Mouse (Mus musculus): ENCODE data around the gene Akap11.

Gene Akap11

GRCm38 (mm10) chr14:78526907-78527306 lies 9.7 kb downstream of the Akap11 start:
- DNase-seq: no peak

GRCm38 (mm10) chr14:78526475-78526874 lies 10.1 kb downstream of the Akap11 start:
- DNase-seq: no peak

GRCm38 (mm10) chr14:78525611-78526457 lies 10.8 kb downstream of the Akap11 start:
- no peak for DNase-seq

DNA sequence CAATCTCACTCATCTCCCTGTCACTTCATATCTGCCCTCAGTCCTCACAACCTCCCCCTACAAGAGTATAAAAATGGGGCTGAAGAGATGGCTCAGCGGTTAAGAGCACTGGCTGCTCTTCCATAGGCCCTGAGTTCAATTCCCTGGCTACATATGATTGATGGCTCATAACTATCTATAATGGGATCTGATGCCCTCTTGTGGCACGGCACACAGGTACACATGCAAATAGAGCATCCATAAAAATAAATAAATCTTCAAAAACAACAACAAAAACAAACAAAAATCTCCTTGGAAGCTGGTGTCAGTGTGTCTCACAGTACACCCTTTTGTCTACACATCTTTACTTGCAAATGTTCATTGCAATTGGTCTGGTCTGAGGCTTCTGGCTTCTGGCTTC lies 11.5 kb downstream of the Akap11 start:
- DNase-seq: no peak

DNA sequence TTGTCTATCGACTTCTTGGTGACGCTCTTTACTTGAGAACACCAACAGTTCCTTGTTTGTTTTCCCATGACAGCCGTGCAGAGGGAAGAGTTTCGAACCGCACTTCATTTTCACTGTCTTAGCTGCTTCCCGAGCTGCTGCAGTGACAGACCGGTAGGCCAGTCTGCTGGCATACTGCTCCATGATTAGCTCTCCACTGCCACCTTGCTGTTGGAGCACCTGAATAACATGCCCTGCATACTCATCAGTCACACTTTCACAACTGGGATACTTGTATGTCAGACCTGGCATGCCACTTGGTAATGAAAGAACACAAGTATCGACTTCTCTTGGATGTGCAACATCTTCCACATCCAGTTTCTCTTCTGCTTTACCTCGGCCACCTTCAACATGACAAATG lies 25.9 kb downstream of the Akap11 start:
- DNase-seq: no peak

GRCm38 (mm10) chr14:78509791-78510190 lies 26.8 kb downstream of the Akap11 start:
- no peak for DNase-seq

- no peak for DNase-seq
Observed at GRCm38 (mm10) chr14:78500578-78500977, 36.0 kb downstream of the Akap11 start.

- DNase-seq: no peak
Observed at GRCm38 (mm10) chr14:78496691-78497090, 39.9 kb downstream of the Akap11 start.

GRCm38 (mm10) chr14:78495241-78495640 lies 41.4 kb downstream of the Akap11 start:
- DNase-seq: no peak

DNA sequence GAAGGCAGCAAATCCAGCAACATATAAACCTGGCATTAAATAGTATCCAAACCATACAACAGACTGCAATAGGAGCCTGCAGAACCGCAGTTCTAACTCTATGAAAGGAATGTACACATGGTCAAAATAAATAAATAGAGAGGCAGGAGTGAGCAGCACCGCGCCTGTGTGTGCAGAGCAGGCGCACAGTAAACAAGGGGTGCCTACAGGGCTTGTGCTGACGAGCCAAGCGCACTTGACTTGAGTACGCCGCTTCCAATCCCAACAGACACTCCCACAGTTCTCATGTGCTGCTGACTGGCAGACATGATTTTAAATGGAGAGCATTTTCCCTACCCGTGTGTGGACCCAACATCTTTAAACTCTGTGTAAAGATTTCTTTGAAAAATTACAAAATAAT lies 44.0 kb downstream of the Akap11 start:
- no peak for DNase-seq

DNA sequence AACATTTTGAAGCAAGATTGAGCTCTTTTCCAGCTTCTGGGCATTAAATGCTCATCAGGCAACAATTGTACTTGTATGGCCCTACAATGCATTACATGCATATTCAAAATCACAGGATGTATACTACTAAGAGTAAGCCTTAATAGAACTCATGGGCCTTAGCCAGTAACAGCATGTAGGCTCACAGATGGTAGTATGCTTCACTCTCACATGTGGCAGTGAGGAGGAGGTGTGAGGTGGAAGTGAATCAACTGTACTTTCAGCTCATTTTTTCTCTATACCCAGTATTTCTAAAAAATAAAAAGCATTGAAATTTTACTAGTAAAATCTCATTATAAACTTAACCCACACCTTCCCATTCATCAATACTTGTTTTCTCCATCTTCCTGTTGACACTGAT lies 45.2 kb downstream of the Akap11 start:
- no peak for DNase-seq

GRCm38 (mm10) chr14:78482385-78483231 lies 54.0 kb downstream of the Akap11 start:
- peak; percentile 30 to 39 for DNase-seq

DNA sequence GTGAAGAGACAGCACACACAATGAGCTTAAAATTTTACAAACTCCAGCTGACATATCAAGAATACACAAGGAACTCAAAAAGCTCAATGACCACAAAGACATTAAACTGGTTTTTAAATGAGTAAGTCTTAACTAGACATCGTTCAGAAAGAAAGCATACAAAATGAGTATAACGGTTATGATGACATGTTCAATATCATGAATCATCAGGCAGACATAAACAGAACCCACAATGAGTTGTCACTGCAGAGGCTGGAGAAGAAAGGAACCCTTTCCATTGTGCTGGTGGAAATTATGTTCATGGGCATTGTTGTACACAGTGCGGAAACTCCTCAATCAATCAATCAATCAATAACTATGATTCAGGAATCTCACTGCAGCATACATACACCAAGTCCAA lies 62.5 kb downstream of the Akap11 start:
- DNase-seq: no peak

GRCm38 (mm10) chr14:78470714-78471113 lies 65.9 kb downstream of the Akap11 start:
- DNase-seq: no peak

DNA sequence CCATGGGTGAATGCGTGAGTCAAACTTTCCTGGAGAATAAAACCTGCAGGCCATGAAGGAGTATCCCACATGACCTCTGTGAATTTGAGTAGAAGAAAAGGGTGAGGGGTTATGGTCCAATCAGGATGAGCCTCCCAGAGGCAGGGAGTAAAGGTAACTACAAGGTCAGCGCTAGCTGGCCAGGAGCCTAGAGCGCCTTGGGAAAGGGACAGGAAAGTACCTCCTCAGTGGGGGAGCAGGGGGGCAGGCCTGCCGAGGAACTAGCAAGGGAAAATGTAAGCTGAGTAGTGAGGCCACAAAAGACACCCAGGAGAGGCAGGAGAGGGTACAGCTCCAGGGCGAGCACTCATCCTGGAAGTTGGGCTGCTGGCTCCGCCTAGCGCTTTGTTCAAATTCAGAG lies 67.6 kb downstream of the Akap11 start:
- DNase-seq: no peak

GRCm38 (mm10) chr14:78467994-78468393 lies 68.6 kb downstream of the Akap11 start:
- no peak for DNase-seq

DNA sequence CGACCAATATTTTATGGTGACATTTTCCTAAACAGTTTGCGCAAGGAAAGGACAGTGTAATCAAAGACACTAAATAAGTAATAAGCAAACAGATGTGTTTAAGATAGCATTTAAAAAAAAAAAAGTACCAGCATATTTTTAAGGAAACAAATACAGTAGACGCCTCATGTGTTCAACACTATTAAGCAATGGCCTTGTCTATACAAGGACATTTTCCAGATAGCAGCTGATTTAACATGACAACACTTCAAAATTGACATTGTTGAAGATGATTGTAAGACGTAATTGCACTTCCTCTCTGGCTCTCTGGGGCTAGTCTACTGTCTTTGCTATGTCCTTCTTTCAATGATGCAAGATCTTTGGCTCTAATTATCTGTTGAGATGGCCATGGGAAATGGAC lies 72.3 kb downstream of the Akap11 start:
- no peak for DNase-seq

DNA sequence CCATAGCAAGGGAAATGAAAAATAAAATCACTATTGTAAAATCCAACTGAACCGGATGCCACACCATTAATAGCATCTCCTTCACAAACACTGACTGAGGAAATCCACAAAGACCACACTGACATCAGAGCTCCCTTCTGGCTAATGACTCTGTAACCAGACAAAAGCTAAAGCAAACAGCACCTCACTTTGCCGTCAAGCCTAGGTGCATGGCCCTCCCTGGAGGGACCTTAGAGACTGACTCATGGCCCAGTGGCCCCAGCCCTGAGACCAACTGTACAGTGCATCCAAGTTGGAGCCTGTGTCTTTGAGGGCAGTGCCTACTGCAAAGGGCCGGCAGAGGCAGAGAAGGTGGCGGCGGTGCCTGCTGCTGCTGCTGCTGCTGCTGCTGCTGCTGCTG lies 77.5 kb downstream of the Akap11 start:
- no peak for DNase-seq

DNA sequence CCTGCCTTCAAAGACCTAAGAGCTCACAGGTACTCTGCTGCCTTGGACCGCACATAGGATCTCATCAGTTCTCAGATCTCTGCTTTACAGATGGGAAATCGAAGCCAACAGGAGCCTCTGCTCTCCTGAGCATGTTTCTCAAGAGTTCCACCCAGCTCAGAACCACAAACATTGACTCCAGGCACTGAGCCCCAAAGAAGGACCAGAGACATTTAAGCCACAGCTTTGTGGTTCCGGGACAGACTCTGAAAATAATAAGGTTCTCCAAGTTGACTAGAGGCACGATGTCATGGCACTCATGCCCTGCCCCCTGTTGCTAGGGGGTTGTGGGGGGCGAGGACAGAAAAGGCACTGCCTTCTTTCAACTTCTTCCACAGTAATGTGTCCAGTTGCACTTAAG lies 77.9 kb downstream of the Akap11 start:
- no peak for DNase-seq

GRCm38 (mm10) chr14:78454970-78455369 lies 81.6 kb downstream of the Akap11 start:
- DNase-seq: no peak

- DNase-seq: no peak
Observed at GRCm38 (mm10) chr14:78448807-78449406, 87.7 kb downstream of the Akap11 start.

GRCm38 (mm10) chr14:78448017-78448416 lies 88.6 kb downstream of the Akap11 start:
- no peak for DNase-seq

DNA sequence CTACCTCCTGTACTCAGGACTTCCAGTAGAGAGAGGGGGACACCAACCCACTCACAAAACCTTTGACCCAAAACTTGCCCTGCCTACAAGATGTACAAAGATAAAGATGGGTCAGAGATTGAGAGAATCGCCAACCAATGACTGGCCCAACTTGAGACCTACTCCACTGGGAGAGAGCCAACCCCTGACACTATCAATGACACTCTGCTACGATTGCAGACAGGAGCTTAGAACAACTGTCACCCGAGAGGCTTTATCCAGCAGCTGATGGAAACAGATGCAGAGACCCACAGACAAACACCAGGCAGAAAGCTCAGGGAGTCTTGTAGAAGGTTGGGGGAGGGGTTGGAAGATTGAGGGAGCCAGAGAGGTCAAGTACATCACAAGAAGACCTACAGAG lies 89.1 kb downstream of the Akap11 start:
- DNase-seq: no peak
